Mouse (Mus musculus) midbrain, embryonic 12.5 days (tissue): ENCODE measurements around the gene Krt36. TPM values are rescaled to one million over a fixed set of nuclear protein-coding genes. Genes with fewer than 3 reads are reported as not detected.

Experiments
- ATAC-seq: fragments of 200-750 bp; cut with Nextera tagmentation; 2 replicates; pipeline ENCODE4 v1.8.0; 2017; ENCODE audit warnings: low read depth, moderate TSS enrichment, moderate library complexity; ENCODE audit not compliant: low FRiP score
- H3K27ac ChIP-seq: fragments of 300-500 bp; sonication (generic); replicated peaks from 2 replicates; pipeline ENCODE4 v1.5.1; 2016; ENCODE audit warnings: mild to moderate bottlenecking
- H3K27me3 ChIP-seq: fragments of 300-500 bp; sonication (generic); 2 replicates; pipeline ENCODE4 v1.6.1; 2016; ENCODE audit warnings: mild to moderate bottlenecking
- H3K36me3 ChIP-seq: fragments of 300-500 bp; sonication (generic); 2 replicates; pipeline ENCODE4 v1.6.1; 2016
- H3K4me1 ChIP-seq: fragments of 300-500 bp; sonication (generic); 2 replicates; pipeline ENCODE4 v1.6.1; 2016
- H3K4me2 ChIP-seq: fragments of 300-500 bp; sonication (generic); replicated peaks from 2 replicates; pipeline ENCODE4 v1.6.1; 2016; ENCODE audit warnings: mild to moderate bottlenecking, moderate library complexity
- H3K4me3 ChIP-seq: fragments of 300-500 bp; sonication (generic); 2 replicates; pipeline ENCODE4 v1.5.1; 2016; ENCODE audit warnings: mild to moderate bottlenecking
- H3K9ac ChIP-seq: fragments of 300-500 bp; sonication (generic); replicated peaks from 2 replicates; pipeline ENCODE4 v1.6.1; 2016; ENCODE audit warnings: mild to moderate bottlenecking, moderate library complexity
- H3K9me3 ChIP-seq: fragments of 300-500 bp; sonication (generic); 2 replicates; pipeline ENCODE4 v1.6.1; 2016; ENCODE audit warnings: mild to moderate bottlenecking
- WGBS: fragments of 180-500 bp; shearing (Covaris S2); methylation state at CpG from one replicate; pipeline ENCODE4 v1.1.7; 2016; 5-methylcytosine and 5-hydroxymethylcytosine counted together
- polyA plus RNA-seq: library from polyadenylated mRNA; unstranded; fragments of >200 nt; fragmentation: Nextera tagmentation; extraction: Ambion mirVana; gene quantifications from 2 replicates; pipeline ENCODE4 v1.2.1, GENCODE M21; 2016

The Krt36 gene
- polyA plus RNA-seq, 1 experiment from 2014 or later = not detected

GRCm38 (mm10) chr11:100067293-100068036 is 38.0 kb downstream of the Krt36 start:
- no peak overlapping the region for H3K27ac ChIP-seq
- WGBS = 89% methylated on average over 17 of the region's 17 CpGs
- ATAC-seq = no peak

GRCm38 (mm10) chr11:100066236-100067010 is 39.0 kb downstream of the Krt36 start:
- H3K27ac ChIP-seq = no peak overlapping the region

More at GRCm38 (mm10) chr11:100067293-100068036, 38.0 kb downstream of the Krt36 start:
- H3K4me1 ChIP-seq = no peaks in the 10 kb centered on the region
- H3K27me3 ChIP-seq = no peaks in the 10 kb centered on the region
- no peaks in the 10 kb centered on the region for H3K9me3 ChIP-seq
- no peak overlapping the region for H3K4me3 ChIP-seq
- no peak overlapping the region for H3K9ac ChIP-seq
- H3K36me3 ChIP-seq = no peaks in the 10 kb centered on the region
- no peak overlapping the region for H3K4me2 ChIP-seq

DNA sequence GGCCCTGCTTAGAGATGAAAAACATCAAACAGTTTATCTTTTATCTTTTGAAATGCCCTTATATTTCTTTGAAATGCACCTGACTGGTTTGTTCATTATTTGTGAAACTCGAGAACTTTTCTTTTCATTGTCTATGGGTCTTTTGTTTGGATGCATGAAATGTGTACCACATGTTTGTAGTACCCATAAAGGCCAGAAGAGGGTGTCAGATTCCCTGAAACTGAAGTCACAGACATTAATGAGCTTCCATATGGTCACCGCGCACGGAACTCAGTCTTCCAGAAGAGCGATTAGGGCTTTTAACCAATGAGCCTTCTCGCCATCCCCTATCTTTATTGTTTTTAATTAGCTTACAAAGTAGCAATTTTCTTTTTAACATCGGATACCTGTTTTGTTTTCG is 46.6 kb downstream of the Krt36 start:
- no peaks in the 10 kb centered on the region for H3K36me3 ChIP-seq
- WGBS = 69% methylated on average over 8 of the region's 8 CpGs
- ATAC-seq = no peak

More at GRCm38 (mm10) chr11:100066236-100067010, 39.0 kb downstream of the Krt36 start:
- Histone ChIP-seq H3K9me3 (no peaks in the 10 kb centered on the region), H3K4me3 (no peak overlapping the region), H3K36me3 (no peaks in the 10 kb centered on the region), H3K4me2 (no peak overlapping the region), H3K27me3 (no peaks in the 10 kb centered on the region), H3K9ac (no peak overlapping the region), H3K4me1 (no peaks in the 10 kb centered on the region)
- ATAC-seq = no peak
- 72% methylated on average over 12 of the region's 12 CpGs for WGBS

GRCm38 (mm10) chr11:100055686-100056655 is 49.5 kb downstream of the Krt36 start:
- Histone ChIP-seq H3K4me1 (no peaks in the 10 kb centered on the region), H3K27ac (no peak overlapping the region), H3K4me2 (no peak overlapping the region), H3K4me3 (no peak overlapping the region), H3K27me3 (no peaks in the 10 kb centered on the region), H3K36me3 (no peaks in the 10 kb centered on the region), H3K9me3 (no peaks in the 10 kb centered on the region), H3K9ac (no peak overlapping the region)
- WGBS = 77% methylated on average over 9 of the region's 9 CpGs
- ATAC-seq = no peak

More for the DNA sequence above, 46.6 kb downstream of the Krt36 start:
- Histone ChIP-seq H3K9ac (no peak overlapping the region), H3K4me2 (no peak overlapping the region), H3K27ac (no peak overlapping the region), H3K9me3 (no peaks in the 10 kb centered on the region), H3K27me3 (no peaks in the 10 kb centered on the region), H3K4me1 (no peaks in the 10 kb centered on the region), H3K4me3 (no peak overlapping the region)

Other genes starting within 250 kb of the Krt36 start
- gene Gm11568, start 247.7 kb downstream of the Krt36 start, polyA plus RNA-seq = not detected in 2 replicates
- gene Gm11559, start 241.2 kb downstream of the Krt36 start, polyA plus RNA-seq = not detected in 2 replicates
- not detected in 2 replicates for gene Krtap9-1, start 232.2 kb downstream of the Krt36 start, polyA plus RNA-seq
- gene Gm11567, start 226.4 kb downstream of the Krt36 start, polyA plus RNA-seq = not detected in 2 replicates
- not detected in 2 replicates for gene Krtap31-1, start 197.7 kb downstream of the Krt36 start, polyA plus RNA-seq
- gene Gm11565, start 190.9 kb downstream of the Krt36 start, polyA plus RNA-seq = not detected in 2 replicates
- gene Krtap31-2, start 169.3 kb downstream of the Krt36 start, polyA plus RNA-seq = not detected in 2 replicates
- not detected in 2 replicates for gene Krtap9-5, start 157.2 kb downstream of the Krt36 start, polyA plus RNA-seq
- not detected in 2 replicates for gene Krtap29-1, start 126.6 kb downstream of the Krt36 start, polyA plus RNA-seq
- gene Krtap16-1, start 119.0 kb downstream of the Krt36 start, polyA plus RNA-seq = not detected in 2 replicates
- gene Krtap17-1, start 111.6 kb downstream of the Krt36 start, polyA plus RNA-seq = not detected in 2 replicates
- not detected in 2 replicates for gene Krt33a, start 89.4 kb downstream of the Krt36 start, polyA plus RNA-seq
- not detected in 2 replicates for gene Krt33b, start 75.8 kb downstream of the Krt36 start, polyA plus RNA-seq
- not detected in 2 replicates for gene Krt34, start 64.1 kb downstream of the Krt36 start, polyA plus RNA-seq
- gene Krt31, start 55.1 kb downstream of the Krt36 start, polyA plus RNA-seq = not detected in 2 replicates
- gene Krt32, start 17.4 kb downstream of the Krt36 start, polyA plus RNA-seq = not detected in 2 replicates
- gene Krt35, start 9.4 kb downstream of the Krt36 start, polyA plus RNA-seq = not detected in 2 replicates
- gene Krt13, start 15.9 kb upstream of the Krt36 start, polyA plus RNA-seq = not detected in 2 replicates
- gene Krt15, start 30.3 kb upstream of the Krt36 start, polyA plus RNA-seq = 5.9 and 7.8 TPM in 2 replicates
- gene Krt19, start 43.0 kb upstream of the Krt36 start, polyA plus RNA-seq = 3.7 and 5.4 TPM in 2 replicates
- not detected in 2 replicates for gene Krt9, start 87.6 kb upstream of the Krt36 start, polyA plus RNA-seq
- gene Krt14, start 101.9 kb upstream of the Krt36 start, polyA plus RNA-seq = 4.5 and 5.5 TPM in 2 replicates
- gene Krt16, start 143.3 kb upstream of the Krt36 start, polyA plus RNA-seq = not detected in 2 replicates
- 0.56 and 1.1 TPM in 2 replicates for gene Krt17, start 155.4 kb upstream of the Krt36 start, polyA plus RNA-seq
- gene Krt42, start 164.2 kb upstream of the Krt36 start, polyA plus RNA-seq = not detected in 2 replicates
- gene Eif1, start 214.3 kb upstream of the Krt36 start, polyA plus RNA-seq = 1,467 and 1,563 TPM in 2 replicates
- gene Gast, start 228.8 kb upstream of the Krt36 start, polyA plus RNA-seq = 0.97 and 1.2 TPM in 2 replicates